Mouse (Mus musculus): ENCODE measurements at regions not wholly inside any gene's neighbourhood (a gene's known extent, or its start where the extent isn't known, plus 50 kb on each side); places are given as distances from the start of the nearest gene placed in this dataset.

DNA sequence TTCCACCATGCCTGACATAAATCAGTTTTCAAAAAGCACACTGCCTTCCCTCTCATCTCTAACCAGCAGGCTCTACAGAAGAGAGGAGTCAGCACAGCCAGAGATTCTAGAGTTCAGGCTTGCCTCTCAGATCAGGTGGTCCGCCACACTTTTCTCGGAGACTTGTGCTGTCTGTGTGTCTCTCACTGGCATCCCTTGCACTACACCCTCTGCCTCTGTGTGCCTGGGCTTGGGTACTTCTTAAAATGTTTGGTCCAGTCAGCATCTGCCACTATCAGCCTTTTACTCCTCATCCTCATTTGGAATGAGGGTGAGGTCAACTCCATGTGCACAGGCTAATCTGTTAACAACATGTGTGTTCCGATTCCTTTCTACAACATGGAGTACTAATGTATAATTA lies 92.0 kb downstream of the S1pr1 start:
- no peak for DNase-seq (ENCODE audit: extremely low spot score, low spot score)
- 94% methylated on average over 3 of the region's 3 CpGs for WGBS
- H3K9me3 ChIP-seq = no peaks in the 10 kb centered on the region
- no peak overlapping the region for H3K27ac ChIP-seq
- peaks cover 10% of the 10 kb centered on the region; the same call in 1 of the 2 replicates for H3K4me1 ChIP-seq
- H3K4me3 ChIP-seq = no peak overlapping the region
- H3K36me3 ChIP-seq (replicated peaks) = no peaks in the 10 kb centered on the region
- peaks cover 36% of the 10 kb centered on the region for H3K27me3 ChIP-seq (ENCODE audit: poor library complexity, severe bottlenecking)

DNA sequence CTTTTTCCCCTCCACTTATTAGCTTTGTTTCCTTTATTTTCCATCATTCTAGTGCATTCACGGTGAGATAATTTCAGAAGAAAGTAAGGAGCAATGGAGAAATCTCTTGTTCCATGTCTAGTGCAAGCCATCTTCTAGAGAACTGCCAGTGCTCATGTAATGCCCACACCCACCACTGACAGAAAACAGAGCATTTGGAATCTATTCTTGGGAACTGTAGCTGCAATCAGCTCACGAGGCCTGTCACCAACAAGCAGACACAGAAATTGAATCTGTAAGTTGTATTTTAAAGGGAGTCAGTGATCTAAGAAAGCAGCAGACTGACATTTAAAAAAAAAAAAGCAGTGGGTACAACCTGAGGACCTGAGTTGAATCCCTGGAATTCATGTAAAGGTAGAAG lies 92.6 kb downstream of the S1pr1 start:
- H3K36me3 ChIP-seq (replicated peaks) = no peaks in the 10 kb centered on the region
- H3K9me3 ChIP-seq = no peaks in the 10 kb centered on the region
- H3K4me1 ChIP-seq = peaks cover 10% of the 10 kb centered on the region; the same call in 1 of the 2 replicates
- no peak for DNase-seq (ENCODE audit: extremely low spot score, low spot score)
- 90% methylated on average over 2 of the region's 2 CpGs for WGBS
- no peak overlapping the region for H3K4me3 ChIP-seq
- no peak overlapping the region for H3K27ac ChIP-seq
- peaks cover 36% of the 10 kb centered on the region for H3K27me3 ChIP-seq (ENCODE audit: poor library complexity, severe bottlenecking)

DNA sequence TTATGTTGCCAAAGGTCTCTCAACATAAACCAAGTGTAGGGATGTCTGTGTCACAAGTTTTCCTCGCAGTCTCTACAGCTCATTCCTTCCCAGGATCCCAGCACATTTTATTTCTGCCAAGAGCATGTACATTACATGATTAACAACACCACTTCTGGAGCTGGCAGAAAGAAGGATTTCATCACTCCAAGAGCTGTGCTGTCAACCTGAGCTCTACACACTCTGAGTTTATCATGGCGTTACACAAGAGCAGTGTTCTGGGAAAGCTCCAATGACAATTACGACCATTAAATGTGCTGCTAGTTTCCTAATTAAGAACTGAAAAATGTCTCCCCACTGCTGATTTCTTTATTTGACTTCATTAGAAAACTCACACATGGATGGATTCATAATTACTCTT lies 94.9 kb downstream of the S1pr1 start:
- Histone ChIP-seq H3K27me3 (ENCODE audit: poor library complexity, severe bottlenecking) (peaks cover 14% of the 10 kb centered on the region), H3K9me3 (no peaks in the 10 kb centered on the region), H3K4me1 (peaks cover 10% of the 10 kb centered on the region; the same call in 1 of the 2 replicates), H3K36me3 (replicated peaks) (no peaks in the 10 kb centered on the region), H3K27ac (no peak overlapping the region), H3K4me3 (no peak overlapping the region)
- 93% methylated on average over 3 of the region's 3 CpGs for WGBS
- no peak for DNase-seq (ENCODE audit: extremely low spot score, low spot score)

DNA sequence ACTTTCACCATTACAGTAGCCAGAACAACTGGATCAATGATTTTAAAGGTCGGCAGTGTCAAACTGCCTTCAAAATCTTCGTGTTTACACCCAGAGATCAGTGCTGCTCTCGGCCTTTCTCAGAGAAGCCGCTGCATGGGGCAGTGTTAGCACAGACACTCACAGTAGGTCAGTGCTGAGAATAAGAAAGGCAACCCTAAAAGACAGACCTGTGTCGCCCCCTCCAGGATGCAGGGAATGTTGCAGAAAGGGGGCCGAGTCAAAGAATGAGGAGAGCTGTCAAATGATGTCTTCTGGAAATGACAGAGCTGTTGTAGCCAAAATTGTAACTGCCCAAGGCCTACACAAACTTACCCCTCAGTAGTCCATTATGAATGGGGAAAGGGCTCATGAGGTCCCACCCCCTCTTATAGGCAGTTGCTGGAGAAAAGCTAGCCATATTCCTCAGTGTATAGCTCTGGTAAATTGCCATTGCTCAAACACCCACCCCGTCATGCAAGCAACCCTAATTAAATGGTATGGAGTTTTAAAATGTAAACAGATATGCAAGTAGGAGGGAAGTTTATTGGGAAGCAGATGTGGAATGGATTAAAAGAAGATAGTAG lies 98.8 kb downstream of the S1pr1 start:
- Histone ChIP-seq H3K27ac (no peak overlapping the region), H3K27me3 (ENCODE audit: poor library complexity, severe bottlenecking) (peaks cover 4% of the 10 kb centered on the region; the same call in 1 of the 2 replicates), H3K4me1 (no peaks in the 10 kb centered on the region), H3K4me3 (no peak overlapping the region), H3K9me3 (no peaks in the 10 kb centered on the region), H3K36me3 (replicated peaks) (no peaks in the 10 kb centered on the region)
- DNase-seq (ENCODE audit: extremely low spot score, low spot score) = peak; percentile 23
- WGBS = 34% methylated on average over 7 of the region's 7 CpGs

DNA sequence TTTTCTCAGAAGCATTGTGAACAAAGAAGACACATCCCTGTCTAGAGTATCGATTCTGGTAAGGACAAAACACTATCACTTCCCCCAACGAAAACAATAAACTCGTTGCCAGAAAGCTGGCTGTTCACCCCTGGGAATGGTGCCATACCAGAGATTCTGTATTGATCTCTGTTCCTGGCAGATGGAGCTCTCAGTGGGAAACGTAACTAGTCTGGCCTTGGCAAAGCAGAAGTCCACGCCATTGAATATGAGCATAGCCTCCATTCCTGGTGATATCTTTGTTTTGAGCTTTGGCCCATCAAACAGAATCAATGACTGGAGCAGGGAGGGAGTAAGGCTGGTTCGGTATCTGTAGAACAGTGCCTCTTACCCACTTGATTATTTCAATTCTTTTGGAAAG lies 102.0 kb downstream of the S1pr1 start:
- no peaks in the 10 kb centered on the region for H3K36me3 ChIP-seq (replicated peaks)
- WGBS = 89% methylated on average over 6 of the region's 6 CpGs
- DNase-seq (ENCODE audit: extremely low spot score, low spot score) = no peak
- no peak overlapping the region for H3K27ac ChIP-seq
- H3K9me3 ChIP-seq = no peaks in the 10 kb centered on the region
- no peaks in the 10 kb centered on the region for H3K4me1 ChIP-seq
- H3K4me3 ChIP-seq = no peak overlapping the region
- peaks cover 4% of the 10 kb centered on the region; the same call in 1 of the 2 replicates for H3K27me3 ChIP-seq (ENCODE audit: poor library complexity, severe bottlenecking)

- H3K36me3 ChIP-seq (replicated peaks) = no peaks in the 10 kb centered on the region
- no peak for DNase-seq (ENCODE audit: extremely low spot score, low spot score)
- no peaks in the 10 kb centered on the region for H3K27me3 ChIP-seq (ENCODE audit: poor library complexity, severe bottlenecking)
- H3K27ac ChIP-seq = no peak overlapping the region
- no peaks in the 10 kb centered on the region for H3K4me1 ChIP-seq
- 86% methylated on average over 5 of the region's 5 CpGs for WGBS
- H3K9me3 ChIP-seq = no peaks in the 10 kb centered on the region
- no peak overlapping the region for H3K4me3 ChIP-seq
Observed at GRCm38 (mm10) chr3:115608087-115608486, 106.8 kb downstream of the S1pr1 start.

- Histone ChIP-seq H3K27ac (no peak overlapping the region), H3K27me3 (ENCODE audit: poor library complexity, severe bottlenecking) (no peaks in the 10 kb centered on the region), H3K4me1 (no peaks in the 10 kb centered on the region), H3K36me3 (replicated peaks) (no peaks in the 10 kb centered on the region), H3K4me3 (no peak overlapping the region), H3K9me3 (no peaks in the 10 kb centered on the region)
- 78% methylated on average over 5 of the region's 5 CpGs for WGBS
- no peak for DNase-seq (ENCODE audit: extremely low spot score, low spot score)
Observed at GRCm38 (mm10) chr3:115604734-115605279, 110.1 kb downstream of the S1pr1 start.

DNA sequence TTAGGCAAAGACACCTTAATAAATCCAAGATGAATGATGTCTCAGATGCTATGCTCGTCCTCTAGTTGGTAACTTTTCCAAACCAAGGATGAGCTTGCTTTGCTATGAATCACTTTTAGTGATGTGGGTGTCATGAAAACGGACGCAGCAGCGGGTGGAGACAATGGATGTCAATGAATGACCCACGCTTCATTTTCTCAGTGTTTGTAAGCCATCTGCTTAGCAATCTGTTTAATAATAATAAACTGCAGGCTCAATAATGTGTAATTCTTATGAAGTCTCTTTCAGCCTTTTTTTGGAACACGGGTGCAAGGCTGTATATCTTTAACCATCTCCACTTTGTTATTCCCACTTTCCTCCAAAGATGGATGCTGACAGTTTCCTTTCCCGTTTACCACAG lies 110.6 kb downstream of the S1pr1 start:
- Histone ChIP-seq H3K36me3 (replicated peaks) (no peaks in the 10 kb centered on the region), H3K27me3 (ENCODE audit: poor library complexity, severe bottlenecking) (no peaks in the 10 kb centered on the region), H3K27ac (no peak overlapping the region), H3K4me1 (no peaks in the 10 kb centered on the region), H3K9me3 (no peaks in the 10 kb centered on the region), H3K4me3 (no peak overlapping the region)
- DNase-seq (ENCODE audit: extremely low spot score, low spot score) = no peak
- WGBS = 88% methylated on average over 7 of the region's 7 CpGs

GRCm38 (mm10) chr3:115603803-115604202 lies 111.1 kb downstream of the S1pr1 start:
- DNase-seq (ENCODE audit: extremely low spot score, low spot score) = no peak
- Histone ChIP-seq H3K27ac (no peak overlapping the region), H3K4me1 (no peaks in the 10 kb centered on the region), H3K36me3 (replicated peaks) (no peaks in the 10 kb centered on the region), H3K4me3 (no peak overlapping the region), H3K9me3 (no peaks in the 10 kb centered on the region), H3K27me3 (ENCODE audit: poor library complexity, severe bottlenecking) (no peaks in the 10 kb centered on the region)
- 88% methylated on average over 3 of the region's 3 CpGs for WGBS

DNA sequence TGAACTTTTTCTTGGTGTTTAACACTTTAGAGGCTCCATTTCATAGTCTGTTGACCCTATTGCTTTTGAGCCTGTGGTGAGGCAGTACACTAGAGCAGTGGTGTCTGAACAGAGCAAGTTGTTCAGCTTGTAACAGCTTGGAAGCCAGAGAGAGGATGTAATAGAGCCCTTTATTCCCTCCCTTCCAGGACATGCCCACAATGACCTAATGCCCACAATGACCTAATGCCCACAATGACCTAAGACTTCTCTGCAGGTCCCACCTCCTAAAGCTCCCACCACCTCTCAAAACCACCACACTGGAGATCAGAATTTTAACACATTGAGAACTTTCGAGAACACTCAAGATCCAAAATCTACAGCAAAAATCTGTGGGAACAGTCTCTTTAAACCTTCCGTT lies 115.6 kb downstream of the S1pr1 start:
- H3K4me1 ChIP-seq = no peaks in the 10 kb centered on the region
- H3K36me3 ChIP-seq (replicated peaks) = no peaks in the 10 kb centered on the region
- DNase-seq (ENCODE audit: extremely low spot score, low spot score) = no peak
- H3K27me3 ChIP-seq (ENCODE audit: poor library complexity, severe bottlenecking) = no peaks in the 10 kb centered on the region
- 93% methylated on average over 2 of the region's 2 CpGs for WGBS
- no peak overlapping the region for H3K4me3 ChIP-seq
- H3K27ac ChIP-seq = no peak overlapping the region
- no peaks in the 10 kb centered on the region for H3K9me3 ChIP-seq

- no peak overlapping the region for H3K4me3 ChIP-seq
- H3K27ac ChIP-seq = no peak overlapping the region
- no peaks in the 10 kb centered on the region for H3K36me3 ChIP-seq (replicated peaks)
- no peaks in the 10 kb centered on the region for H3K4me1 ChIP-seq
- DNase-seq (ENCODE audit: extremely low spot score, low spot score) = peak; percentile 43
- WGBS = 41% methylated on average over 6 of the region's 6 CpGs
- no peaks in the 10 kb centered on the region for H3K9me3 ChIP-seq
- no peaks in the 10 kb centered on the region for H3K27me3 ChIP-seq (ENCODE audit: poor library complexity, severe bottlenecking)
Observed at GRCm38 (mm10) chr3:115596523-115596922, 118.3 kb downstream of the S1pr1 start.

DNA sequence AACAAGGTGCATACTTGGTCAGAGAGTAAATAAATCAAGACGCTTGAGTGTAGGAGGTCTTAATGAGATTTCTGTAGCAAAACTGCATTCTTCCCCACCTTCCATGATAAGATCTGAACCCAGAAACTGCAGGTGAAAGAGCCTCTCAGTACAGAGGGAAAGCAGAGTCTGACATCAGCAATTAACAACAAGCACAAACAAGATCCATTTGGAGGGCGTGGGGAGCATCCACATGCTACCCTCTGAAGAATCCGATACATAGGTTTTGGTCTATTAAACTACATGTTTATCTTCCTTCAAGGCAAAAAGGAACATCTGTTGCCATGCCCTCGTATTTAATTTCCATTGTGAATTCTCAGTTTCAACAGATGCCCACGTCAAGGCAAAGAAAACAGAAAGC lies 124.2 kb downstream of the S1pr1 start:
- Histone ChIP-seq H3K36me3 (replicated peaks) (no peaks in the 10 kb centered on the region), H3K4me3 (no peak overlapping the region), H3K27me3 (ENCODE audit: poor library complexity, severe bottlenecking) (no peaks in the 10 kb centered on the region), H3K4me1 (no peaks in the 10 kb centered on the region), H3K27ac (no peak overlapping the region), H3K9me3 (no peaks in the 10 kb centered on the region)
- 79% methylated on average over 5 of the region's 5 CpGs for WGBS
- no peak for DNase-seq (ENCODE audit: extremely low spot score, low spot score)

DNA sequence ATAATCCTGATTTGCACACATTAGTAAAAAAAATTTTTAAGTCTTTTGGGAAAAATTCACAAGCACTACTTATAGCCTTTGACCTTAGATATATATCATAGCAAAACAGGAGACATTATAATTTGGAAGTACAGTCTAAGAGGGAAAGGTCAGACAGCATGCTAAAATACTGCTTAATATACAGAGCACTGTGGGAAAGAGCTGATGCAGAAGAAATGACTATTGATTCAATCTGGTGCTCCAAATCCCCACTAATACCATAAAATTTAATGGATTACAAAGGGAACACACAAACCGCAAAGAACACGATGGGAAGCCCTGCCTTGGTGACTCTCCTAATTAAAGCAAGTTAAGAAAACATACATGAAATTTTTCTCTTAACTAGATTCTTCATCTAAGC lies 126.3 kb downstream of the S1pr1 start:
- 67% methylated on average over 2 of the region's 2 CpGs for WGBS

More for the DNA sequence above, 126.3 kb downstream of the S1pr1 start:
- Histone ChIP-seq H3K36me3 (replicated peaks) (no peaks in the 10 kb centered on the region), H3K27ac (no peak overlapping the region), H3K4me1 (no peaks in the 10 kb centered on the region), H3K4me3 (no peak overlapping the region), H3K27me3 (ENCODE audit: poor library complexity, severe bottlenecking) (no peaks in the 10 kb centered on the region), H3K9me3 (no peaks in the 10 kb centered on the region)
- DNase-seq (ENCODE audit: extremely low spot score, low spot score) = no peak

Data from forebrain, embryonic 10.5 days (tissue).